Mouse (Mus musculus): ENCODE results near the gene F3. TPM values are rescaled to one million over a fixed set of nuclear protein-coding genes. Genes with fewer than 3 reads are reported as not detected.

The F3 gene
- total and polyA plus RNA-seq, 3 experiments = 0.46 to 0.73 (median 0.55) TPM

GRCm38 (mm10) chr3:121689029-121689428 lies 34.3 kb upstream of the F3 start:
- Histone ChIP-seq H3K36me3 (replicated peaks in 1 of 2; ENCODE audit: control insufficient read depth in 1 of 2, insufficient read depth in 1 of 2, low read length in 1 of 2) (no peaks in the 10 kb centered on the region), H3K27ac (ENCODE audit: insufficient read depth, low read depth) (no peak overlapping the region), H3K4me3 (replicated peaks in 1 of 3; ENCODE audit: low read depth in 2 of 3, low read length in 2 of 3, poor library complexity in 1 of 3) (no peak overlapping the region), H3K9me3 (replicated peaks; ENCODE audit: low read length) (no peaks in the 10 kb centered on the region), H3K27me3 (replicated peaks) (no peaks in the 10 kb centered on the region), H3K9ac (ENCODE audit: insufficient read depth, low read depth) (no peak overlapping the region), H3K4me2 (ENCODE audit: insufficient read depth, low read depth, poor library complexity, severe bottlenecking) (no peak overlapping the region), H3K4me1 (ENCODE audit: control insufficient read depth in 1 of 2, insufficient read depth in 2 of 2) (no peaks in the 10 kb centered on the region), H3K79me2 (replicated peaks; ENCODE audit: control insufficient read depth, extremely low read depth, insufficient read depth, poor library complexity, severe bottlenecking) (no peaks in the 10 kb centered on the region)
- TF ChIP-seq USF1 (IDR thresholded peaks at IDR 0.05; ENCODE audit: low read depth, low read length) (no peak), UBTF (IDR thresholded peaks at IDR 0.05; ENCODE audit: low read depth, low read length) (no peak), ZKSCAN1 (IDR thresholded peaks at IDR 0.05; ENCODE audit: borderline replicate concordance, low read depth, low read length) (no peak), GABPA (IDR thresholded peaks at IDR 0.05; ENCODE audit: insufficient replicate concordance, low read depth, low read length) (no peak), ZC3H11A (IDR thresholded peaks at IDR 0.05; ENCODE audit: low read depth, low read length) (no peak), POLR2A (IDR thresholded peaks at IDR 0.05; ENCODE audit: low read depth, low read length) (no peak), MEF2A (IDR thresholded peaks at IDR 0.05; ENCODE audit: borderline replicate concordance, low read depth, low read length) (no peak), NELFE (IDR thresholded peaks at IDR 0.05; ENCODE audit: low read depth, low read length) (no peak), JUN (IDR thresholded peaks at IDR 0.05; ENCODE audit: insufficient read depth, low read depth, low read length) (no peak), SIN3A (IDR thresholded peaks at IDR 0.05; ENCODE audit: low read length) (no peak), CHD1 (IDR thresholded peaks at IDR 0.05; ENCODE audit: low read depth, low read length) (no peak), EP300 (IDR thresholded peaks at IDR 0.05; ENCODE audit: low read length) (no peak), USF2 (conservative IDR thresholded peaks at IDR 0.05; ENCODE audit: low read depth, low read length) (no peak), E2F4 (IDR thresholded peaks at IDR 0.05; ENCODE audit: insufficient replicate concordance, low read depth, low read length) (no peak), SMC3 (IDR thresholded peaks at IDR 0.05; ENCODE audit: low read depth, low read length) (no peak)
- no peak for DNase-seq (ENCODE audit: extremely low read depth)
- in situ Hi-C loops (cut with MboI; ENCODE audit: low pct_ligation_motif_present, low pct_unique_long_range_greater_than_20kb, low sequenced_read_pairs) (no loop called here), dilution Hi-C loops (cut with MboI; ENCODE audit: extremely low pct_ligation_motif_present, extremely low pct_unique_long_range_greater_than_20kb, low sequenced_read_pairs) (no loop called here)

GRCm38 (mm10) chr3:121689697-121690096 lies 33.6 kb upstream of the F3 start:
- Histone ChIP-seq H3K9ac (ENCODE audit: insufficient read depth, low read depth) (no peak overlapping the region), H3K9me3 (replicated peaks; ENCODE audit: low read length) (no peaks in the 10 kb centered on the region), H3K4me1 (ENCODE audit: control insufficient read depth in 1 of 2, insufficient read depth in 2 of 2) (no peaks in the 10 kb centered on the region), H3K4me3 (replicated peaks in 1 of 3; ENCODE audit: low read depth in 2 of 3, low read length in 2 of 3, poor library complexity in 1 of 3) (no peak overlapping the region), H3K36me3 (replicated peaks in 1 of 2; ENCODE audit: control insufficient read depth in 1 of 2, insufficient read depth in 1 of 2, low read length in 1 of 2) (no peaks in the 10 kb centered on the region), H3K4me2 (ENCODE audit: insufficient read depth, low read depth, poor library complexity, severe bottlenecking) (no peak overlapping the region), H3K79me2 (replicated peaks; ENCODE audit: control insufficient read depth, extremely low read depth, insufficient read depth, poor library complexity, severe bottlenecking) (no peaks in the 10 kb centered on the region), H3K27me3 (replicated peaks) (no peaks in the 10 kb centered on the region), H3K27ac (ENCODE audit: insufficient read depth, low read depth) (no peak overlapping the region)
- TF ChIP-seq JUND (conservative IDR thresholded peaks at IDR 0.05; ENCODE audit: low read depth, low read length) (no peak), MXI1 (IDR thresholded peaks at IDR 0.05; ENCODE audit: low read depth, low read length) (no peak), MAX (IDR thresholded peaks at IDR 0.05; ENCODE audit: low read length) (no peak), ELF1 (IDR thresholded peaks at IDR 0.05; ENCODE audit: low read depth, low read length) (no peak), UBTF (IDR thresholded peaks at IDR 0.05; ENCODE audit: low read depth, low read length) (no peak), CTCF (conservative IDR thresholded peaks at IDR 0.05 in 1 of 2, IDR thresholded peaks at IDR 0.05 in 1 of 2; ENCODE audit: low read depth in 2 of 2, low read length in 2 of 2) (no peak), KAT2A (IDR thresholded peaks at IDR 0.05; ENCODE audit: insufficient replicate concordance, low read length) (no peak), RCOR1 (conservative IDR thresholded peaks at IDR 0.05; ENCODE audit: low read depth, low read length) (no peak), GABPA (IDR thresholded peaks at IDR 0.05; ENCODE audit: insufficient replicate concordance, low read depth, low read length) (no peak), POLR2AphosphoS2 (IDR thresholded peaks at IDR 0.05; ENCODE audit: low read depth, low read length) (no peak), MEF2A (IDR thresholded peaks at IDR 0.05; ENCODE audit: borderline replicate concordance, low read depth, low read length) (no peak), SMC3 (IDR thresholded peaks at IDR 0.05; ENCODE audit: low read depth, low read length) (no peak), ETS1 (conservative IDR thresholded peaks at IDR 0.05; ENCODE audit: low read depth, low read length) (no peak), EP300 (IDR thresholded peaks at IDR 0.05; ENCODE audit: low read length) (no peak), BHLHE40 (IDR thresholded peaks at IDR 0.05; ENCODE audit: low read depth, low read length) (no peak), HCFC1 (IDR thresholded peaks at IDR 0.05; ENCODE audit: low read depth, low read length) (no peak), NELFE (IDR thresholded peaks at IDR 0.05; ENCODE audit: low read depth, low read length) (no peak), JUN (IDR thresholded peaks at IDR 0.05; ENCODE audit: insufficient read depth, low read depth, low read length) (no peak), USF1 (IDR thresholded peaks at IDR 0.05; ENCODE audit: low read depth, low read length) (no peak), MAZ (IDR thresholded peaks at IDR 0.05; ENCODE audit: low read depth, low read length) (no peak)
- dilution Hi-C loops (cut with MboI; ENCODE audit: extremely low pct_ligation_motif_present, extremely low pct_unique_long_range_greater_than_20kb, low sequenced_read_pairs) = no loop called here
- no peak for DNase-seq (ENCODE audit: extremely low read depth)
- in situ Hi-C loops (cut with MboI; ENCODE audit: low pct_ligation_motif_present, low pct_unique_long_range_greater_than_20kb, low sequenced_read_pairs) = no loop called here
